Mouse (Mus musculus) embryonic stem cell, embryonic (primary cell): ENCODE data around the gene Kng1.

Source experiments
- CTCF ChIA-PET, 4 experiments: fragments of 300-600 bp in 2 of 4; fragments of 350-600 bp in 2 of 4; sonication (Branson Sonifier 250); formaldehyde crosslinking; loops; one replicate each; lab custom pipeline; 2022; ENCODE audit warnings: inconsistent platforms in 2 of 4; lab: Charles Lee
- POLR2A ChIA-PET, 4 experiments: fragments of 300-600 bp in 2 of 4; fragments of 350-600 bp in 2 of 4; sonication (Branson Sonifier 250); formaldehyde crosslinking; loops; one replicate each; lab custom pipeline; 2022; ENCODE audit warnings: antibody characterized with exemption in 4 of 4, inconsistent platforms in 1 of 4; lab: Charles Lee

Gene Kng1

DNA sequence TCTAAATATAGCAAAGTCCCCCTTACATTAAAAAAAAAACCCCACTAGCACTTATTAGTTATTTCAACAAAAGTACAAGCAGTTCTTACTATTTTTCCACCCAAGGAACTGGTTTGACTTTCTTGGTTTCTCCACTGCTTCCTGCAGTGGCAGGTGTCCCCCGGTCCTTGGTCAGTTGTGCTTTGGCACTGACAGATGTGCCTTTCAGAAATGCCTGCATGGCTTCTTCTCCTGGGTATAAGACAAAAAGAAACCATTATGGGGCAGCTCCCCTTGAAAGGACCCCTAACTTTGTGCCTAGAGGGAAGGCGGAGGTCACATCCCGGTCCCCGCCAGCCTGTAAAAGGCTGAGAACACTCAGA is 69.6 kb downstream of the Kng1 start:
- POLR2A ChIA-PET, result interaction anchor here (0.7 to 13.5 kb wide), 42 partner anchors 9 to 719 kb away, joined by 3 to 373 read pairs (median 6); partner anchors contain the start of genes Eif4a2 (in 4 of the 4), Dnajb11 (in 1 of the 4) and Tbccd1 (in 1 of the 4)
- CTCF ChIA-PET, result interaction anchor here (0.7 to 2.2 kb wide), 7 partner anchors 37 to 81 kb away, joined by 3 to 18 read pairs (median 4); no protein-coding TSS in a partner anchor

DNA sequence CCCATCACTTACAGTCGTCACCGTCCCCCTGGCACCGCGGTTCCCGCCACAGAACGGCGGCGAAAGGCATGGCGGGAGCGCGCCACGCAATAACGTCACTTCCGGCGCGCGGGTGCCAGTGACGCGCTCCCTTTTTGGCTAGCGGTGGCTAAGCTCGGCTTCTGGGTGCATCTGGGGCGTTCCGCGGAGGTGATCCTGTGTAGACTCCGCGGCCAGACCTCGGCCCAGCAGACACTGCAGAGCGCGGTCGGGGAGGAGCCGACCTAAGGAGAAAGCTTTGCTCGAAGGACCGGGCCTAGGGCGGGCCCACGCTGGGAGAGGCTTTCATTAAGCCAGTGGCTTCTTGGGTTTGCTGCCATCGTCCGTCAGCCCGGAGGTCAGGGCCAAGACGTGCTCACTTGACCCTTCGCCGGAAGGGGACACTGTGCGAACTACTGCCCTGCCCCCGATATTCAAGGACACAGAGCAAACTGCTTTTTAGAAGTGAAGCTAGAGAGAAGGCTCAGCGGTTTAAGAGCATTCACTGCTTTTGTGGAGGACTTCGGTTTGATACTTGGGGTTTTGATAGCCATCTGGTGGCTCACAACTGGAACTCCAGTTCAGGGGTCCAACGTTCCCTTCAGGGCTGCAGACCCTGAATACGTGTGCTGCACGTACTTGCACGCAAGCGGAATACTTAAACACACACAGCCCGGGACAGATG is 70.2 kb downstream of the Kng1 start, which contains the start of gene Rfc4:
Gene Rfc4, minus strand, starts transcription at position 65 of the 703 bp plus-strand sequence.
- POLR2A ChIA-PET, result interaction anchor here (0.6 to 13.5 kb wide), 60 partner anchors 9 to 865 kb away, joined by 3 to 373 read pairs (median 5); partner anchors contain the start of genes Eif4a2 (in 4 of the 4), Dnajb11 (in 2 of the 4), Tbccd1 (in 2 of the 4) and Adipoq (in 1 of the 4)
- CTCF ChIA-PET, result interaction anchor here (0.5 to 2.2 kb wide), 10 partner anchors 32 to 320 kb away, joined by 3 to 18 read pairs (median 4); no protein-coding TSS in a partner anchor

DNA sequence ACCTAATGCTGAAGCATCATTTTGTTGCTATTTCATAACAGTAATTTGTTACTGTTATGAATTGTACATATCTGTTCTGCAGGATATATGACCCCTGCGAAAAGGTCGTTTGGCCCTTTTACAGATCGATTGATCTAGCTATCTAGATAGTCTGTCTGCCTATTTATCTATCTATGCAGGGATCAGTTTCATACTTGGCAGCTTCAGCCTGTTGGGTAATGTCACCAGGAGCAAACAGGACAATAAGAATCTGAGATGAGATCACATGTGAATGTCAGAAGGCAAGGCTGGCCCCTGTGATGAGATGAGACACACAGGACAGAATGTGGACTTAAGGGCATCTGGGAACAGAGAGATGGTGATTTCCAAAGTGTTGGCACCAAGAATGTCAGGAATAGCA is 72.6 kb downstream of the Kng1 start:
- POLR2A ChIA-PET, result interaction anchor here (0.7 to 13.5 kb wide), 7 partner anchors 18 to 781 kb away, joined by 3 to 373 read pairs (median 10); partner anchors contain the start of gene Eif4a2 (in 1 of the 4)

More for the DNA sequence above, 72.6 kb downstream of the Kng1 start:
- CTCF ChIA-PET, result interaction anchor here in 1 of 4 experiments (0.6 kb wide), 1 partner anchor 326 kb away, joined by 3 read pairs; no protein-coding TSS in a partner anchor
